Mouse (Mus musculus): Measurements from ENCODE around the gene Pramef8.
"Not testable (repeated sequence)": the region's sequence is repeated elsewhere in the genome, so short reads cannot be mapped to it uniquely, and the experiment has no call there.

Gene Pramef8

DNA sequence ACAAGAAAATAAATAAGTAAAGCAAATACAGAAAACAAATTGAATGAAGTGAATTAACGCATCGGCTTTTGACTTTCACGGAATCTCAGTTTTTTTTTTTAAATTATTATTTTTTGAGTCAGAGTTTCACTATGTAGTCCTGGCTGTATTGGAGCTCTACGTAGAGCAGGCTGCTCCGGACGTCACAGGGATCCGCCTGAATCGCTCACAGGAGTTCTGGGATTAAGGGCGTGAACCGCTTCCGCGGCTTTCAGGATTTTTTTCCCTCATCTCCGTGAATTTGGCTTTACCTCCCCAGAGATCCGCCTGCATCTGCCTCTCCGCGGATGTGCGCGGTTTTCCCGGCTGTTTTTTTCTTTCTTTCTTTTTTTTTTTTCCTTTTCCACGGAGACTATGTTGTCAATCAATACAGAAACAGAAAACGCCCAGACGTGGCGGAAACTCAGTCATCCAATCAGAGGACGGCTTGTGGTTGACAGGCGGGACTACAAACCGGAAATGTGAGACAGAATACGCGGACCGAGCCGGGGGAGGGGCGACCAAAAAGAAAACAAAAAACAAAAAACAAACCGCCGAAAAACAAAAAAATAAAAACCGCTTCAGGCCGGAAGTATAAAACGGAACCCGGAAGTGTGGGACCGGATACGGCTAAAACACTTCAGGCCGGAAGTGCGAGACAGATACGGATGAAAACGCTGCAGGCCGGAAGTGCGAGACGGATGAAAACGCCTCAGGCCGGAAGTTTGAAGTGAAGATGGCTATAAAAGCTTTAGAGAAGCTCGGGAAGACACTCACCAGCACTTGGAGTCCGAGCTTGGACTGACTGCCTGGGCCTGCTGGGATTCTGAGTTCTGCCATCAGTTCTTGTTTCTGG, at the start of gene Pramef8:
Gene Pramef8 (plus strand): TSS at position 208 of the 874 bp plus-strand sequence.
- peak; percentile 92 for DNase-seq (ENCODE audit: low spot score)

GRCm38 (mm10) chr4:143366415-143367041, 45.7 kb upstream of the Pramef8 start:
- DNase-seq (ENCODE audit: low spot score) = peak; percentile 39

GRCm38 (mm10) chr4:143379480-143379879, 32.7 kb upstream of the Pramef8 start:
- DNase-seq (ENCODE audit: low spot score) = no peak

DNA sequence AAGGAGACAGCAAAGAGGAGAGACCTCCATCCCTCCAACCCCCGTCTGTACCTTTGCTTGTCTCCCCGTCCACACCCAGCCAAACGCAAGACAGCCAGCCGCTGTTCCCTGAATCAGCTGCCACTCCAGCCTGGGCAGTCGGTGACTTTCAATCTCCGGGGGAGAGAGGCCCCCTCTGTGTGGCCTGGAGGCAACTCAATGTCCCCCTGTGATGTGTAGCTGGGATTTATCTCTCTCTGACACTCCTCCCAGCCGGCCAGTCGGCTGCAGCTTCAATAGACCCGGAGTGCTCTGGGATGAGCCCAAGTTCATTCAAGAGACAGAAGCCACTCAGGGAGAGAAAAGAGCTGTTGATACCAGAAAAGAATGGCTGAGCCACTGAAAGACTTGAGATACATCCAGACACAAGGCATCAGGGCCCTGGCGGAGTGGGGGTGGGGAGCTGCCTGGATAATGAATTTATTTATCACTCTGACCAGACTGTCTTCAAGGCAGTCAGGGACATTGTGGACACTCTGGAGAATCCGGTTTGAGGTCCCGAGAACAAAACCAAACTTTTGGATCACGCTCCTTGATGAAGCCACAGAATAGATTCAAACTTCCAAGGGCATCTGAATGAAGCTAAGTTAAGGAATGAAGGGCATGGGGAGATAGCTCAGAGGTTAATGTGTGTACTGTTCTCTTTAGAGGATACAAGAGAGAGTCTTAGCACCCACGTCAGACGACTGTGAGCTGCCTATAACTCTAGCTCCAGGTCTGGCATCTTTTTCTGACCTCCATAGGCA, 32.1 kb upstream of the Pramef8 start:
- DNase-seq (ENCODE audit: low spot score) = peak; percentile 12

GRCm38 (mm10) chr4:143380716-143381004, 31.6 kb upstream of the Pramef8 start:
- DNase-seq (ENCODE audit: low spot score) = peak; percentile 72

- DNase-seq (ENCODE audit: low spot score) = no peak
Measured at GRCm38 (mm10) chr4:143382163-143382562, 30.1 kb upstream of the Pramef8 start.

- peak; percentile 46 for DNase-seq (ENCODE audit: low spot score)
Measured at GRCm38 (mm10) chr4:143383646-143384045, 28.6 kb upstream of the Pramef8 start.

- peak; percentile 76 for DNase-seq (ENCODE audit: low spot score)
Measured at GRCm38 (mm10) chr4:143388955-143389702, 23.1 kb upstream of the Pramef8 start.

GRCm38 (mm10) chr4:143394181-143394580, 18.0 kb upstream of the Pramef8 start, which contains the start of gene Pramel1:
Gene Pramel1 (plus strand): TSS chr4:143394428.
- DNase-seq (ENCODE audit: low spot score) = no peak

- no peak for DNase-seq (ENCODE audit: low spot score)
Measured at GRCm38 (mm10) chr4:143411566-143412218, 534 bp upstream of the Pramef8 start.

DNA sequence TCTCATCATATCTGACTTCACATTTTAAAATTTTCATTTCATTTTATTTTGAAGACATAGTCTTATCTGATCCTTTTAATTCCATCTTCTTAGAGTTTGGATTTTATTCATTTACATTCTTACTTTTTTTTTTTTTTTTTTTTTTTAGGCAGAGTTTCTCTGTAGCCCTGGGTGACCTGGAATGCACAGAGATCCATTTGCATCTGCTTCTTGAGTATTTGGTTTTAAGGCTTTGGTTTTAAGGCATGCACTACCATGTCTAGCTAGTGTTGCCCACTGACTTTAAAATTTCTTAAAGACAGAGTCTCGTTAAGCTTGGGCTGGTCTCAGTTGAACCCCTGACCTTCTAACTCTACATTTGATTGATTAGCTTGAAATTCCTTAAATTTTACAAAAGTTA, 1.4 kb downstream of the Pramef8 start:
- no peak for DNase-seq (ENCODE audit: low spot score)

- DNase-seq (ENCODE audit: low spot score) = no peak
Measured at GRCm38 (mm10) chr4:143414121-143414520, 1.9 kb downstream of the Pramef8 start.

DNA sequence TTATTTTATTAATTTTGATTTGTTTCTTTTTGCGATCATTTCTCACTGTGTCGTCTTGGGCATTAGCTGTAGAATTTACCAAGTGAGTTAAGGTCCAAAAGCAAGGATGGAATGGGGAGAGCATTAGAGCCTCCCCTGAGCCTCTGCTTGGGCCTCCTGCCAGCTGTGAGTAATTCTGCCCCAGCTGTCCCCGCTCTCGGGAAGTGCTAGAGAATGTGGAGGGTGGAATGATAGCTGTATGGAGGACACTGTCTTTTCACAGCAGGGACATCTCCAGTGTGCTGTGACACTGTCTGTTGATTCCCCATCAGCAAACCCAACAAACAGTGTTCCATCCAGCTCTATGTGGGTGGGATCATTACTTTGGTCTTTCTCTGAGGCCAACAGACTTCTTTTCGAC, 14.5 kb downstream of the Pramef8 start:
- not testable (repeated sequence) for DNase-seq (ENCODE audit: low spot score)

GRCm38 (mm10) chr4:143450224-143450623, 38.0 kb downstream of the Pramef8 start, which contains the start of gene Oog4:
Gene Oog4 (minus strand): TSS chr4:143450324.
- DNase-seq (ENCODE audit: low spot score) = no peak
